Comparison of ENCODE assay signal across 8 mouse cellular contexts in the genomic region with DNA sequence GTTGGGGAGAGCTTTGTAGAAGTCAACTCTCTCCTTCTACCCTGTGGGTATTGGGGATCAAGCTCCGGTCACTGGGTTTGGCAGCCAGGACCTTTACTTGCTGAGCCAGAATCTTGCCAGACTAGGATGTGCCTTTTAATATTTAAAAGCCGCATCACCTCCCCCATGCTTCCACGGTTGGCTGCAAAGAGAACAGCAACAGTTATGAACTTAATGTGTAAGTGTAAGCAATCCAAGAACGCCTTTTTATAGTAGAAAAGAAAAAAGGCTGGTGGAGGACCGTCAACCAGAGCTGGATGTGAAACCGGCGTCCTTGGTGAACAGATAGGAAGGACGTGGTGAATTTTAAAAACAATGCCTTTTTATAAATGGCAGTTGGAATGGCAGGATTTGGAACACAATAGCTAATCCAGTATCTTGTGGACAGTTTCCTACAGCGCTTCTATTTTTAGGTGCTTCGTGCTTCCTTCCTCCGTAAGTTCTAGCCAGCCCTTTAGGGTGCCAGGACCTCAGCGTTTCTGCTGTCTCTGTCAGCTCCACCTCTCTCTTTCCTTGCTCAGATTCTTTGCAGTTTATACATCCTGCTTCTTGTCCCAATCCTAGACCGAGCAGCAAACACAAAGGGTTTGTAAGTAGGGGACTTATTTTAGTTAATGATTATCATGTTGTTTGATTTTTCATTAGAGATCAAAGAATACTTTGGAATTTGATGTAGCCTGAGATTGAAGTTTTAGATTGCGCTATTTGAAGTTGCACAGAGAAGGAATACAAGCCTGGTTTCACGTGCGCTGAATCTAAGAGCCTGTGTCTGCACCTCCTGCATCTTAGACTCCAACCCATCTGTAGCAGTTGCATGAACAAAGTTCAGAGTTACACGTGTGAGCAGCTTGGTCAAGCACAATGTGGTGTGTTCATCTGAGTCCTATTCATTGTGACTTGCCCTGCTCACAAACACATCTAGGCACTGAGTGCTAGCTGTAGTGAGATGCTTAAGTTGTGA.
A peak's percentile ranks its signal among the peaks of the same experiment; 100 is the strongest.
DNase-seq lines count a peak whose midpoint lies in the region; ATAC-seq lines count a peak whose summit lies in the region.

No protein-coding gene starts in this region.

- DNase-seq in embryonic facial prominence, embryonic 14.5 days (ENCODE audit: low spot score): peak; percentile 53
- no peak for DNase-seq in embryonic facial prominence, embryonic 10.5 days (ENCODE audit: low spot score)
- no peak for DNase-seq in heart, embryonic 10.5 days (ENCODE audit: low spot score)
- DNase-seq in lung, postnatal 10 days: peak; percentile 58
- no peak for DNase-seq in frontal cortex, postnatal 25 days (ENCODE audit: low spot score in 2 of 2)
- DNase-seq in layer of hippocampus, adult 11-12 months (ENCODE audit: low spot score): no peak
- no peak for DNase-seq in urinary bladder, postnatal 14 days (ENCODE audit: low spot score)

- peaks cover 5% of the 10 kb centered on the region for H3K4me1 ChIP-seq in embryonic facial prominence, embryonic 14.5 days (ENCODE audit: control insufficient read depth, insufficient read depth, low read length)
- peaks cover 5% of the 10 kb centered on the region; the same call in 1 of the 2 replicates for H3K4me1 ChIP-seq in embryonic facial prominence, embryonic 10.5 days
- H3K4me1 ChIP-seq in heart, embryonic 10.5 days: peaks cover 23% of the 10 kb centered on the region
- H3K4me1 ChIP-seq in kidney, embryonic 14.5 days (ENCODE audit: control insufficient read depth, insufficient read depth, low read length): peaks cover 10% of the 10 kb centered on the region

- no peaks in the 10 kb centered on the region for H3K27me3 ChIP-seq in embryonic facial prominence, embryonic 14.5 days (replicated peaks; ENCODE audit: control insufficient read depth, insufficient read depth, low read length)
- H3K27me3 ChIP-seq in embryonic facial prominence, embryonic 10.5 days (replicated peaks; ENCODE audit: low read depth, poor library complexity, severe bottlenecking): no peaks in the 10 kb centered on the region
- H3K27me3 ChIP-seq in heart, embryonic 10.5 days (ENCODE audit: insufficient read depth, poor library complexity, severe bottlenecking): no peaks in the 10 kb centered on the region
- no peaks in the 10 kb centered on the region for H3K27me3 ChIP-seq in kidney, embryonic 14.5 days (ENCODE audit: control insufficient read depth, insufficient read depth, low read length)

- no peaks in the 10 kb centered on the region for H3K36me3 ChIP-seq in embryonic facial prominence, embryonic 14.5 days (ENCODE audit: control insufficient read depth, insufficient read depth, low read length)
- H3K36me3 ChIP-seq in embryonic facial prominence, embryonic 10.5 days (replicated peaks): no peaks in the 10 kb centered on the region
- H3K36me3 ChIP-seq in heart, embryonic 10.5 days: no peaks in the 10 kb centered on the region
- H3K36me3 ChIP-seq in kidney, embryonic 14.5 days (ENCODE audit: control insufficient read depth, insufficient read depth, low read length): no peaks in the 10 kb centered on the region

- H3K4me2 ChIP-seq in embryonic facial prominence, embryonic 14.5 days (ENCODE audit: low read depth, low read length): 0 out of 2 replicates have a peak overlapping the region, but pooled peaks have one; percentile 6
- H3K4me2 ChIP-seq in kidney, embryonic 14.5 days (replicated peaks; ENCODE audit: low read depth, low read length): peak overlapping the region; percentile 24; the same call in 1 of the 2 replicates

- ATAC-seq in embryonic facial prominence, embryonic 14.5 days (ENCODE audit: low read depth): no peak
- ATAC-seq in kidney, embryonic 14.5 days (ENCODE audit: low FRiP score, low TSS enrichment): peak; percentile 63; the same call in 1 of the 2 replicates

- H3K27ac ChIP-seq in embryonic facial prominence, embryonic 14.5 days (replicated peaks; ENCODE audit: low read depth, low read length): peak overlapping the region; percentile 40
- no peak overlapping the region for H3K27ac ChIP-seq in embryonic facial prominence, embryonic 10.5 days (replicated peaks)
- H3K27ac ChIP-seq in heart, embryonic 10.5 days: peak overlapping the region; percentile 16; the same call in 1 of the 2 replicates
- H3K27ac ChIP-seq in kidney, embryonic 14.5 days (ENCODE audit: low read depth, low read length): peak overlapping the region; percentile 87

- no peak overlapping the region for H3K4me3 ChIP-seq in embryonic facial prominence, embryonic 14.5 days (ENCODE audit: low read depth, low read length)
- no peak overlapping the region for H3K4me3 ChIP-seq in embryonic facial prominence, embryonic 10.5 days
- H3K4me3 ChIP-seq in heart, embryonic 10.5 days: no peak overlapping the region
- H3K4me3 ChIP-seq in kidney, embryonic 14.5 days (ENCODE audit: low read length): no peak overlapping the region

- WGBS in embryonic facial prominence, embryonic 14.5 days: 59% methylated on average over 17 of the region's 17 CpGs
- WGBS in embryonic facial prominence, embryonic 10.5 days: 75% methylated on average over 17 of the region's 17 CpGs
- WGBS in heart, embryonic 10.5 days: 58% methylated on average over 17 of the region's 17 CpGs
- 46% methylated on average over 17 of the region's 17 CpGs for WGBS in kidney, embryonic 14.5 days

- no peak overlapping the region for H3K9ac ChIP-seq in embryonic facial prominence, embryonic 14.5 days (ENCODE audit: low read depth, low read length)
- no peak overlapping the region; the same call in 1 of the 2 replicates for H3K9ac ChIP-seq in kidney, embryonic 14.5 days (ENCODE audit: low read depth, low read length)

- no peaks in the 10 kb centered on the region for H3K9me3 ChIP-seq in embryonic facial prominence, embryonic 14.5 days (ENCODE audit: control insufficient read depth, low read length)
- no peaks in the 10 kb centered on the region for H3K9me3 ChIP-seq in embryonic facial prominence, embryonic 10.5 days
- H3K9me3 ChIP-seq in heart, embryonic 10.5 days: no peaks in the 10 kb centered on the region
- no peaks in the 10 kb centered on the region for H3K9me3 ChIP-seq in kidney, embryonic 14.5 days (ENCODE audit: control insufficient read depth, low read length)

Comparison
In these comparisons a context has a peak if more than half of its experiments do, and no peak if none do; other contexts are left out.
1. DNase-seq: peak in embryonic facial prominence, embryonic 14.5 days (single experiment) and lung, postnatal 10 days (single experiment); none in embryonic facial prominence, embryonic 10.5 days (single experiment), heart, embryonic 10.5 days (single experiment), frontal cortex, postnatal 25 days (0 of 2), layer of hippocampus, adult 11-12 months (single experiment) and urinary bladder, postnatal 14 days (single experiment).